In the genomic region with DNA sequence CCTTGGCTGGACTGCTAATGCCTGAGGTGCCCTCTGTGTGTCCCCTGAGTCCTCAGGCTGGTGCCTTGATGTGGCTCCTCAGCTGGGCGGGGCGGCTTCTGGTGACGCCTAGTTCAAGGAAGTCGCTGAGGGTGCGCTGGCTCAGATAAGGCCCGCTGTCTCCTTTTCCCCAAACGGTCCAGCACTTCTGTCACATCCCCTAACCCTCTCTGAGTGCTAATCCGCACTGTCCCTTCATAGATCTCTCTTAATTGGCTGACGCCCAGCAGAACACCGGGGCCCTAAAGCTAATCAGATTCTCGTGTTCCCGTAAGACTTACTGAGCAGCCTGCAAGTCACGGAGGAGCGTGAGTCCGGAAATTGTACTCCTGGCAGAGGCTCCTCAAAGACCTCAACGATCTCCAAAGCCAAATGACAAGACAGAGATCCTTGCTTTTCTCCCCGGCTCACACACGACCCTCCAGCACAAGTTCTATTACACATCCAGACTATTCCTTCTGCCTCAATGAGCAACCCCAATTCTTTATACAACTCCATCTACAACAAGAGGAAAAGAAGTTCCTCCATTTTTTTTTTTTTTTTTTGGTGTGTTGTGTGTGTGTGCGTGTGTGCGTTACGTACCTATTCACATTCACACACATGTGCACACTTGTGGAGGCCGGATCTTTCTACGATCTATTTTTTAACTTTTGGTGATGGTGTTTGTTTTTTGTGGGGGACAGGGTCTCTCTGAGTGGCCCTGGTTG, we compare ENCODE assay signal across 9 mouse cellular contexts. TPM values are rescaled to one million over a fixed set of nuclear protein-coding genes. Genes with fewer than 3 reads are reported as not detected.
A peak's percentile ranks its signal among the peaks of the same experiment; 100 is the strongest.
DNase-seq lines count a peak whose midpoint lies in the region; TF ChIP-seq lines count a peak whose summit lies in the region.
"Had no signal": no experiment of that assay in that cellular context is flagged by ENCODE, and none has a peak within 500 bp of the region (broad histone marks: within the 10 kb centered on the region; RNA-seq: fewer than 3 reads in every experiment).

No protein-coding gene starts in this region.

- H3K4me3 ChIP-seq in kidney, adult 2 months (ENCODE audit: insufficient read depth, low read depth, low read length) = no peak overlapping the region
- H3K4me3 ChIP-seq in liver, adult 2 months (ENCODE audit: insufficient read depth, low read depth, low read length) = no peak overlapping the region; the same call in 1 of the 2 replicates
- H3K4me3 ChIP-seq: limb, embryonic 15.5 days had no signal

- H3K36me3 ChIP-seq in kidney, adult 2 months (ENCODE audit: control insufficient read depth, insufficient read depth, low read length) = no peaks in the 10 kb centered on the region
- no peaks in the 10 kb centered on the region for H3K36me3 ChIP-seq in liver, adult 2 months (ENCODE audit: control insufficient read depth, insufficient read depth, low read length)
- H3K36me3 ChIP-seq: limb, embryonic 15.5 days had no signal

- peak overlapping the region; percentile 76 for H3K27ac ChIP-seq in kidney, adult 2 months (ENCODE audit: insufficient read depth, low read depth, low read length)
- no peak overlapping the region for H3K27ac ChIP-seq in liver, adult 2 months (replicated peaks; ENCODE audit: insufficient read depth, low read depth, low read length)
- H3K27ac ChIP-seq: limb, embryonic 15.5 days had no signal

- H3K4me1 ChIP-seq in kidney, adult 2 months (ENCODE audit: control insufficient read depth, insufficient read depth, low read length) = peaks cover 21% of the 10 kb centered on the region
- H3K4me1 ChIP-seq in liver, adult 2 months (ENCODE audit: control insufficient read depth, insufficient read depth, low read length) = no peaks in the 10 kb centered on the region

- H3K27me3 ChIP-seq in kidney, adult 2 months (replicated peaks; ENCODE audit: control insufficient read depth, insufficient read depth, low read length) = no peaks in the 10 kb centered on the region
- no peaks in the 10 kb centered on the region for H3K27me3 ChIP-seq in liver, adult 2 months (ENCODE audit: control insufficient read depth, insufficient read depth, low read length)
- H3K27me3 ChIP-seq: limb, embryonic 15.5 days had no signal

- peak; percentile 51 for DNase-seq in kidney, adult 2 months
- no peak for DNase-seq in kidney, postnatal 14 days
- DNase-seq in cerebellum, postnatal 10 days = peak; percentile 69 to 78
- no peak for DNase-seq in liver, adult 2 months (ENCODE audit: extremely low read depth, low read depth, low spot score)
- peak; percentile 54 for DNase-seq in retina, embryonic 14.5 days (ENCODE audit: low spot score)
- no peak for DNase-seq in adipocyte (ENCODE audit: low spot score)
- DNase-seq in left cerebral cortex, postnatal 36 days (ENCODE audit: low spot score in 2 of 2) = no peak
- no peak for DNase-seq in gastrocnemius, postnatal 4 days (ENCODE audit: low spot score in 2 of 2)

- 45% methylated on average over 23 of the region's 23 CpGs for WGBS in kidney, adult 2 months
- 59% methylated on average over 23 of the region's 23 CpGs for WGBS in liver, adult 2 months

- no peaks in the 10 kb centered on the region; the same call in 1 of the 2 replicates for H3K79me2 ChIP-seq in liver, adult 2 months (ENCODE audit: control insufficient read depth, insufficient read depth, low read length)

- intact Hi-C loops in left cerebral cortex, postnatal 36 days (cut with DNase I) = no loop called here

- no peak for TF ChIP-seq CTCF in kidney, adult 2 months (conservative IDR thresholded peaks at IDR 0.05; ENCODE audit: insufficient read depth, insufficient read length, low read depth, low read length)
- no peak for TF ChIP-seq CTCF in liver, adult 2 months (IDR thresholded peaks at IDR 0.05; ENCODE audit: low read depth, low read length)

- 0 out of 2 replicates have a peak overlapping the region, but pooled peaks have one; percentile 18 for H3K9ac ChIP-seq in liver, adult 2 months (ENCODE audit: low read depth, low read length)
- H3K9ac ChIP-seq: limb, embryonic 15.5 days had no signal

- no peak for TF ChIP-seq POLR2A in kidney, adult 2 months (IDR thresholded peaks at IDR 0.05; ENCODE audit: low read depth, low read length)
- no peak for TF ChIP-seq POLR2A in liver, adult 2 months (IDR thresholded peaks at IDR 0.05; ENCODE audit: extremely low read depth, insufficient read depth, low read length)

RNA-seq across cellular contexts. Expression of a gene that starts 52.0 kb away (rescaled TPM):
- 60.5 and 60.9 TPM in 2 replicates for polyA plus RNA-seq in kidney, adult 2 months (2012; rRNA removed)
- 1.6 and 1.7 TPM in 2 replicates for total RNA-seq in liver, adult 2 months (2014; rRNA removed)
- polyA plus RNA-seq in liver, adult 2 months (2012; rRNA removed) = 1.4 TPM in 2 replicates
- total RNA-seq in left cerebral cortex, postnatal 36 days (2021) = 100 to 1,000 TPM; 310 to 327 TPM
- total RNA-seq in gastrocnemius, postnatal 4 days (2021) = 10 to 100 TPM; 26.1 to 27.2 TPM

Comparison
In these comparisons a context has a peak if more than half of its experiments do, and no peak if none do; other contexts are left out.
1. DNase-seq: peak in kidney, adult 2 months (single experiment), cerebellum, postnatal 10 days (2 of 2) and retina, embryonic 14.5 days (single experiment); none in kidney, postnatal 14 days (single experiment), liver, adult 2 months (single experiment), adipocyte (single experiment), left cerebral cortex, postnatal 36 days (0 of 2) and gastrocnemius, postnatal 4 days (0 of 2).
2. RNA of a gene that starts 52.0 kb away (total RNA-seq): 310 to 327 TPM in left cerebral cortex, postnatal 36 days; 26.1 to 27.2 TPM in gastrocnemius, postnatal 4 days and 1.6 to 1.7 TPM in liver, adult 2 months; every median in the first group is over 10 times any median in the second.